Mouse (Mus musculus) hematopoietic stem cell, adult 5-6 weeks (primary cell): ENCODE measurements around the gene Tmem222. TPM values are rescaled to one million over a fixed set of nuclear protein-coding genes. Genes with fewer than 3 reads are reported as not detected.
A peak's percentile ranks its signal among the peaks of the same experiment; 100 is the strongest.

ENCODE experiments used
- ATAC-seq, 2 experiments: fragments of 125-278 bp in 1 of 2; replicated peaks in 1 of 2; 2 replicates each; pipeline ENCODE4 v1.8.0; 2016 to 2017; ENCODE audit warnings: inconsistent platforms in 2 of 2, mild to moderate bottlenecking in 2 of 2, moderate number of reproducible peaks in 2 of 2, low read depth in 1 of 2, moderate TSS enrichment in 1 of 2; ENCODE audit not compliant: low FRiP score in 2 of 2, poor library complexity in 2 of 2, severe bottlenecking in 2 of 2, insufficient read depth in 1 of 2, low TSS enrichment in 1 of 2
- total RNA-seq: library from RNA; stranded (forward); fragments of 172-1452, 232-1000 nt; gene quantifications from 2 replicates; pipeline ENCODE4 v1.2.3, GENCODE M21; 2017

Tmem222 gene
- total RNA-seq, 1 experiment from 2014 or later, result 11.6 TPM

- ATAC-seq, result 0 out of 4 replicates have a peak, but pooled peaks of 1 of the 2 experiments have one; percentile 12
Measured at GRCm38 (mm10) chr4:133292405-133292804, 14.8 kb upstream of the Tmem222 start.

DNA sequence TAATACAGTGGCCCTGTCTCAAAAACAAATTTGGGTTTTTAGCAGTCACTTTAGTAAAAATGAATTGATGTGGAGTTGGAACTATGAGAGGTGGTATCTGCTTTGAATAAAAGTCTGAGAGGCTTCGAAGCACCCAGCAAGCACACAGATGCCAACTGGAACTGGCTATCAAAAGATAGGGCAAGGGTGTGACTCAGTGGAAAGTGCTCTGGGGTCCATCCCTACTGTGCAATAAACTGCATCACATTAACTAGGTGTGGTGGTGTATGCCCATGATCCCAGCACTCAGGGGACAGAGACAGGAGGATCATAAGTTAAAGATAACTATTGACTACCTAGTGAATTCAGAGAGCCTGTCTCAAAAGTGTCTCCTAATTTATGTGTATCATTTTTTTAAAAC is 13.7 kb upstream of the Tmem222 start:
- ATAC-seq, result no peak

GRCm38 (mm10) chr4:133286476-133287077 is 9.0 kb upstream of the Tmem222 start:
- no peak for ATAC-seq

DNA sequence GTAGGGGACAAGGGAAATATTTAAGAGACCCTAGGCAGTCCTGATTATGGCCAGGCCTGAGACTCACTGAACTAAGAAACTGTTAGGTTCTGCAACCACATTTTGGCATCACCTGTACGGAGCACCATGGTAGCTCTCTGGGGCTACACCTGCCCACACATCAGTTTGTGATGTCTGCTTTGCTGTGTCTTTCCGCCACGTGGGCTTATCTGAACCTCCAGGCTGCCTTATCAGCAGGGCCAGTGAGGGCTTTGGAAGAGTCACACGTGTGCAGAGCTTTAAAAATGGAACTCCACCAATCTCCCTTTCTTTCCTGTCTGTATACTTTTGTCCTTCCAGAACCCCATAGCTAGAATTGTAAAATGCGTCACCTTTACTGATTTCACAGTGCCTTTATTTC is 8.4 kb upstream of the Tmem222 start:
- peak; percentile 58 to 77; a peak in 3 of 4 replicates for ATAC-seq

DNA sequence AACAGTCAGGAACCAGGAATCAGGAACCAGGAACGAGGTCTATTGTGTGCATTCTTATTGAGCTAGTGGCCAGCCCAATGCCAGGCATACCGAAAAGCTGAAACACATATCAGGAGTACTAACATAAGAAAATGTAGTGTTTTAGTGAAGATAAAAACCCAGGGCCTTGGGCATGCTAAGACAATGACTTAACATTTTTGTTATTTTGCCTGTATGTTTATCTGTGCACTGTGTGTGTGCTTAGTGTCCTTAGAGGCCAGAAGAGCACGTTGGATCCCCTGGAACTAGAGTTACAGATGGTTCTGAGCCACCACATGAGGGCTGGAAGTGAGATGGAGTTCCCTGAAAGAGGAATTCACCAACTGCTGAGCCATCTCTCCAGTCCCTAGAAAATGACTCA is 7.7 kb upstream of the Tmem222 start:
- no peak for ATAC-seq

DNA sequence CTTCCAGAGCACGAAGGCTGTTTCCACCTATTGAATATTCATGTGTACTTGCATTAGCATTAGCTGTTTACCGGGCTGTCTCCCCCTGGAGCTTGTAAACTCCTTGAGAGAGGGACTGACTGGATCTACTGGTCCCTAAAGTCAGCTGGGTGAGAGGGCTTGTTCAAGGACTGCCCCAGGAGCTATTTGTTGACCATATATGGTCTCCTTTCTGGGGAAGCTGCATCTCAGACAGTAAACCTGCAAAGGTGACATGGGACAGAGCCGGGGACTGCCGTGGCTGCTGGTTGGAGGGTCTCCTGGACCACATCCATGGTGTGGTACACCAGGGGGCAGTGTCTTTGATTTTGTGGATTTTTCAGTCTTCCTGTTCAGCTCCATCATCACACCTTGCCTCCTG is 5.1 kb upstream of the Tmem222 start:
- no peak for ATAC-seq

DNA sequence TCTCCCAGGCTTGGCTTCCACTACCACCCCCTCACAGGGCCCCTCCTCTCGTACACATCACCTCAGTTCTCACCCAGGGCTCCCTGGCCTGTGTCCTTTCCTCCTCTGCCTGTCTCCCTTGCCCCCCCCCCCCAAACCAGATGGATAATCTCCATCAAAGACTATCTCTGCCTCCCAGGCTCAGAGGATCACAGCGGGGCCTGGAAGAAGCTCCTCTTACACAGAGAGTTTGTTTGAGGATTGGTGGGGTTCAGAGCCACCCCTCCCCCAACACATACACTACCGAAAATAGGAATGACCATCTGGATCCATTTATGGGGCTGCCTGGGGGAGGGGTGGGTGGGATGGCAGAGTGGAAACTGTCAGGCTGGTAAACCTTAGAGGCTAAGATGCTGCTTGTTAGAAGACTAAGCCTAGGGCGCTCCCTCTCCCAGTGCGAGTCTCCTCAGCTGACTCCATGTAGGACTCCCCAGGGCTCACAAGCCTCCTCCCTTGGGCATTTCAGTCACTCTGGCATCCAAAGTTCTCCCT is 4.4 kb upstream of the Tmem222 start:
- no peak for ATAC-seq

- ATAC-seq, result no peak
Measured at GRCm38 (mm10) chr4:133281513-133281912, 3.9 kb upstream of the Tmem222 start.

- ATAC-seq, result no peak
Measured at GRCm38 (mm10) chr4:133278482-133278881, 890 bp upstream of the Tmem222 start.

DNA sequence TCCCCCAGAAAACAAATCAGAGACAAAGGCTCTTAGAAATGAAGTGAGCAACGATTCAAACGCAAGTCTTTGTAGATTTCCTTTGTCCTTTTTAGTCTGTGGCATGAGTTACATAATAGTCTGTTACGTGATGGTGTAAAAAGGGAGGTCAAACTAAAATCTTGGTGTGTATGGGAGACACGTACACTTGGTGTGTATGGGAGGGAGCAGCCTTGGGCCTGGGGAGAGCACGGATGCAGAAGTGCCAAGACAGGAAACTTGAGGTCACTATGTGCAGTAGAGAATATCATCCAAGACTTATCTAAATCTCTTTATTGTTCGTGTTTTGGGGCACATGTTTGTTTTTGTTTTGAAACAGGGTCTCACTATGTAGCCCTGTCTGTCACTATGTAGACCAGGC is 475 bp upstream of the Tmem222 start:
- peak; percentile 14 to 22; a peak in 2 of 4 replicates for ATAC-seq

GRCm38 (mm10) chr4:133270929-133271328 is 6.7 kb downstream of the Tmem222 start:
- no peak for ATAC-seq

DNA sequence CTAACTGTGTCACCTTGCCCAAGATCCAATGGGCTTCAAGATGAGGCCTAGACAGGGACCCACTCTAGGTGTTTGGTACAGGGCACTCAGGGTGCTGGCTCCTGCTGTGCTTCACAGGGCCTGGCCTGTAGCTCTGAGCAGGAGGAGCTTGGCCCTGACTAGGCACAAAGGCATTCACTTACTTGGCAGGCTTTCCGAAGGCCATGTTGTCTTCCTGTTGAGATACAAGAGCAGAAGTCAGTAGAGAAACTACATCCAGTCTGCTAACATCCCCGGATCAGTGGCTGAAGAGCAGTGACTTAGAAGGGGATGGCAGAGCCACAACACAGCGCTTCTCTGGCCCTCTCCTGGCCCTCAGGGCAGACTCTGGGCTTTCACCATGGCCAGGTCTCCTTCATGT is 8.0 kb downstream of the Tmem222 start:
- no peak for ATAC-seq

GRCm38 (mm10) chr4:133268931-133269330 is 8.7 kb downstream of the Tmem222 start:
- ATAC-seq, result no peak

DNA sequence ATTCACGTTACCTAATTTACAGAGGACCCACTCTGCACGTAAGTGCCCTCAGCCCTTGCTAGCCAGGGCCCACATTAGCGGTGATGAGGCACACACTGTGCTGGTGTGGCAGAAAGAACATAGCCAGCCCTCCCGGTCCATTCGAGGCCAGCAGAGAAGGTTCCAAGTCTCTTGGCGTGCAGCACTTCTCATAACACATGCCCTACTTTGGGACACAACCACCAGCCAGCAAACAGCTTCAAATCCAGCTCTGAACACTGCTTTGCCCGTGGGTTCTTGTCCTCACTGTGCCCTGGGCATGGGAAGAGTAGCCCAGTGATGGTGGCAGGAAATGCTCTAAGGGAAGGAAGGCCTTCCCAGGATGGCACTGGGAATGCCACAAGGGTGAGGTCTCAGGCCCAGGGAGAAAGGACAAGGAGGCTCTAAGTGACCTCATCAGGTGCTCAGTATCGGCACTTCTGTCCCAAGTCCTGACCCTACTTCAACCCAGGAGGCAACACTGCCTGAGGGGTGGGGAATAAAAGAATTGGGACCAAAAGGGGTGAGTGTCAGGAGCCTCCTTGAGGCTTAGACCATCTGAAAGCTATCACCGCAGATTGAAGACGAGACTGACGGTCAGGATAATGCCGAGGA is 11.2 kb downstream of the Tmem222 start:
- no peak for ATAC-seq

- no peak for ATAC-seq
Measured at GRCm38 (mm10) chr4:133265759-133266158, 11.8 kb downstream of the Tmem222 start.

GRCm38 (mm10) chr4:133265297-133265696 is 12.3 kb downstream of the Tmem222 start:
- ATAC-seq, result no peak

DNA sequence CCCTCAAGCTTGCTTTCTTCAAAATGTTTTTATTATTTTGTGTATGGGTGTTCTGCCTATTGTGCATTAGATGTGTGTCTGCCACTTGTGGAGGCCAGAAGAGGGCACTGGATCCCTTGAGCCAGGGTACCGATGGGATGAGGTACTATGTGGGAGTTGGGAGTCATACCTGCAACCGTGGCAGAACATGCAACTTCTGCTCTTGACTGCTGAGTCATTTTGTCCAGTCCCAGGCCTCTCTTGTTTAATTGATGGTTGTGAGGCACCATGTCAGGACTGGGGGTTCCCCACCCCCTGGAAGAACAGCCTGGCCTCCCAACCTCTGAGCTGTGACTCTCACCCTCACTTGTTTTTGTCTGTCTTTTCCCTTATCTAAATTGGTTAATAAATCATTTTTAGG is 13.0 kb downstream of the Tmem222 start:
- ATAC-seq, result no peak

DNA sequence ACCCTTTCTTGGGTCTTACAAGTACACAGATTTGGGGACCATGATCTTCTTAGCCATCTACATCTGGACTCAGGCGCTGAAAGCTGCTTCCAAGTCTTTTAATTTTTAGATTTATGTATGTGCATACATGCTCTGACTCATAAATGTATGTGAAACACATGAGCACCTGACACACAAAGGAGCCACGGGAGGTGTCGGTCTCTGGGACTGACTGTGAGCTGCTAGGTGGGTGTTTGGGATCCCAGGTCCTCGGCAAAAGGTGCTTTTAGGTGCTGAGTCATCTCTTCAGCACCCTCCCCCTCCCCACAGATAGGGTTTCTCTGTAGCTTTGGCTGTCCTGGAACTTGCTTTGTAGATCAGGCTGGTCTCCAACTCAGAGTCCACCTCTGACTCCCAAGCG is 13.8 kb downstream of the Tmem222 start:
- ATAC-seq, result no peak

DNA sequence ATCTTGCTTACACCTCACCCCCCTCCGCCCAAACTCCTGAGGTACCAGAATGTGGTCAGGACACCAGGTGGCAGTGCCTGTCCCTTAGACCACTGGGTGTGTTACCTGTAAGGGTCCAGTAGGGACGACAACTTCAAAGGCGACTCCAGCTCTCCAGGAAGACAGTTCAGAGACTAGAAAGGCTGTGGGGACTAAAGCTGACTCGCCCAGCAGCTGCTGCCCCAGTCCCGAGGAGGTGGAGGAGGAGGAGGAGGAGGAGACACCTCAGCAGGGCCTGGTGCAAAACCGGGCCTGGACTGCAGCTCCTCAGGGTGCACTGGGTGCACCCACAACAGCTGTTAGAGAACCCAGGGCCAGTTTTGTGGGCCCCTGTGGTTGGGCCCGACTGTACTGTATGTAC is 14.7 kb downstream of the Tmem222 start, which contains the start of gene Sytl1:
Sytl1 (minus strand) TSS at position 232 of the 400 bp plus-strand sequence.
- peak; percentile 38 to 56; a peak in 2 of 4 replicates for ATAC-seq
